Mouse (Mus musculus) T-helper 17 cell (primary cell): Measurements from ENCODE around the gene C8a.

Experiments
- in situ Hi-C, 2 experiments: fragments of 300-600 bp; cut with MboI, MseI; formaldehyde crosslinking; loops; 1 replicate in 1 of 2; 2 replicates in 1 of 2; pipeline ENCODE4 v1.15.1; 2025; ENCODE audit warnings: high pct_unique_total_duplicates in 2 of 2

C8a gene

DNA sequence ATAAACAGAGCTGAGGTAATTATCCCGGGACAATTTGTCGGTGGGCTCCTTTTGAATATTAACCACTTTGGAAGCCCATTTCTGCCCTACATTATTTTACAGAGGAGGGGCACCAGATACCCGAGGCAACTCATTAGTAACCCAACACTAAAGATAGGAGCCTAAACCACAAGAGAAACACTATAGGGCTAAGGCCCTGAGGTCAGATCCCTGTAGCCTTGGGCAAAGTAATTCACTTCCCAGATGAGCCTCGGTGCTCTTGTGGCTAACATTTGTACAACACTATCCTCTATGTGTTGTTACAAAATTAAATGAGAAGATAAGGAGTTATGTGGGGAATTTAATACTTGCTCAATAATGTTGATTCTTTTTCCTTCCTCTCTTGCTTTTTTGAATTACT is 32.7 kb downstream of the C8a start:
- in situ Hi-C loops, result loop anchor here in 1 of 2 experiments (10.0 kb wide), 1 partner anchor 1021 kb away; no protein-coding TSS in a partner anchor

DNA sequence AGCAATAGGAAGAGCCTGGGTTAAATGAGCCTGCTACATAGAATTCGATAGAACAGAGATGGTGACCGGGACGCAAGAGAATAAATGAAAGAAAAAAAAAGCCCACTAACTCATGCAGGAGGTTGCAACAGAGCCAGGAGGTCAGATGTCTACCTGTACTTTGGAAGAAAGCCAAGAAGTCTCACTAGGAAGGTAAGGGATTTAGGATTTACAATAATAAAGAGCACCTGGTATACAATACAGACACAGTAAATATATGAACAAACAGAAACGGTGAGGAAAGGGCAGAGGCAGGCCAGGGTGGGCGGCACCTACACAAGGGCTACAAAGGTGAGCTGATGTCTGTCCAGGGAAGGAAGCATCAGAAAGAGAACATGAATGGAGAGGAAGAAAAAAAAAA is 34.0 kb downstream of the C8a start:
- in situ Hi-C loops, result loop anchor here in 1 of 2 experiments (10.0 kb wide), 1 partner anchor 1023 kb away; no protein-coding TSS in a partner anchor

- in situ Hi-C loops, result no loop called here
Observed at GRCm38 (mm10) chr4:104838342-104838741, 37.9 kb downstream of the C8a start.

DNA sequence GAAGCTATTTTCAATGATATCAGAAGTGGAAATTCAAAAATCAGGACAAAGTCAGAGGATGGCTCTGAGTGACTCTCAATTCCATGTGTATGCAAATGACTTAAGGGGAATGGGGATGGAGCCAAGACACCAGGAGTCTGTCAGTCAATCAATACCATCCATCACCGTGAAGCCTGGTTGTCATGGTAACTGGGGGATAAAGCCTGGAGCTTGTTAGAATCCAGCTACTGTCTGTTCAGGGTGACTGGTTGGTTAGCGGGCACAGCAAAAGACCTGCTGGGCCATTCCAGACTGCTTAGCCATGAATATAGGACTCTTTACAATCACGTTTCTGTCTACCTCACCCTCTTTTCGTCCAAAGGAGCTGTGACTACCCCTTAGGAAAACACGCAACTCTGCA is 41.1 kb downstream of the C8a start:
- in situ Hi-C loops, result no loop called here

DNA sequence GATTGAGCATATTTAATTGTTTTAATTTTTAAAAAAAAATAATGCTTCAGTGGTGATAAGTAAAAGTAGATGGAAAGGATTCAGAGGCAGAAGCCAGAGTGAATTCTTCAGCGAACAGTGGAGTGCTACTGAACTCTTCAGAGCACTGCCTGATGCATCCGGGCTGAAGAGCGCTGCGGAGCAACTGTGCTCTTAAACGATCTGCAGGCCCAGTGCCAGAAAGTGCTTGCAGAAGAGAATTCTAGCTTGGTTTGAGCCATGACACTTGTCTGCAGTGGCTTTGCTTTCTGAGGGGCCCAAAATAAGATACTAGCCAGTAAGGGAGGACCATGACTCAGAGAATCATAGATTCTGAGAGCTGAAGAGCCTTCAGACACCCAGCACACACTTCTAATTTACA is 47.3 kb downstream of the C8a start:
- in situ Hi-C loops, result no loop called here

- in situ Hi-C loops, result no loop called here
Observed at GRCm38 (mm10) chr4:104824381-104825077, 51.7 kb downstream of the C8a start.

- in situ Hi-C loops, result no loop called here
Observed at GRCm38 (mm10) chr4:104823597-104824101, 52.5 kb downstream of the C8a start.

DNA sequence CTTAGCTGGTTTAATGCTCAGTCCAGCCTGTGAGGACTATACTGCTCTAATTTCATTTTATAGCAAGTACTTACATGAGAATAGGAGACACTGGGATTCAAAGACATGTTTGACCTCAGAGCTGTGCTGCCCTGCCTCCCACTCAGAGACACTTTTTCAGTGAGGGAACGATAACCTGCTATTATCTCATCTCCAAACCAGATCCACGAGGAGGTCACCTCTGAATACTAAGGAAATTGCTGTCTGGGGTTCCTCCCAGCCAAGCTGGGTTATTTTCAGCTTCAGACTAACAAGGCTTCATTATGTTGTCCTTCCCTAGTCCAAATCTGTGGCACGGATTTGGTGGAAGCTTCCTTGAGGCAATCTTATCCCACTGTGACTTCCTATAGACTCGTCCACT is 56.3 kb downstream of the C8a start:
- in situ Hi-C loops, result no loop called here

DNA sequence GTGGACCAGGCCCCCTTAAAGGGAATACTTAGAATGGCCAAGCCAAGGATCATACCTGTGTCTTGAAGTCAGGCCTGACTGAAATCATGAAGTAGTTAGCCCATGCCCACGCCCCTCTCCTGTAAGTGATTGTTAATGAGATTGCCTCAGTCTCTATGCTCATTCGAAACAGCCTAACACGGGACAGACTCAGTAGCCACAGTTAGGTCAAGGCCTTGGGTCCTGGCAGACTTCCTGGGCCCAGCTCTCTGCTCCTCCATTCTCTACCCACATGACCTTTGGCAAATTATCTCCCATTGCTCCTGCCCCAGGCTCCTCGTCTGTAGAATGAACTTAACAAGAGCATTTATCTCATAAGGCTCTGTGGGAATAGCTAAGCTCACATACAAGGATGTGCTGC is 57.2 kb downstream of the C8a start:
- in situ Hi-C loops, result no loop called here

GRCm38 (mm10) chr4:104817509-104817908 is 58.7 kb downstream of the C8a start:
- in situ Hi-C loops, result no loop called here

DNA sequence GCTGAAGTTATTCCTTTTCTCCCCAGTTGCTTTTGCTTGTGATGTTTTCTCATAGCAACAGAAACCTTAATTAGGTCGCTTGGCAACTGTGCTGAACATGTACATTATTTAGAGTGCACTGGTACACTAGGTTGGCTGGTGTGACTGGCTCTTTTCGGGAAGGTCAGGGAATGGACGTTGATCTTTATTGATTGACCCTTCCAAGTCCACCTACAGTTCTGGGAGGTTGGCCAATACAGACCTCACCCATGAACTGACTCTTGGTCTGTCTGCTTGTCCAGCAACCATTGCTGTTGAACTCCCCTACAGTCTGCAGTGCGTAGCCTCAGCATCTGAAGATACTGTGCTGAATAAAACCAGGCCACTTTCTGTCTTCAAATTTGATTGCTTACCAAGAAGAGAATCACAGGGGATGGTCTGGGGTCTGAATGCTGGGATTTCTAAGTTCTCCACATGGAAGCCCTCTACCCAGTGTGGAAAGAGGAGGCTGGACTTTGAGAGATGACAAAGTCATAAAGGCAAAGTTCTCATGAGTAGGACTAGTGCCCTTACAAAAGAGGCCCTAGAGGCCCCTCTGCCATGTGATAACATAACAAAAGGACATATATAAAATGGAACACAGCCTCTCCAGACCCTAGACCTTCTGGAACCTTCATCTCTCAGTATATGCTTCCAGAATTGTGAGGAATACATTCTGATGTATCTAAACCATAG is 59.5 kb downstream of the C8a start:
- in situ Hi-C loops, result no loop called here

GRCm38 (mm10) chr4:104813617-104814016 is 62.6 kb downstream of the C8a start:
- in situ Hi-C loops, result no loop called here

GRCm38 (mm10) chr4:104810710-104811286 is 65.4 kb downstream of the C8a start:
- in situ Hi-C loops, result no loop called here

- in situ Hi-C loops, result no loop called here
Observed at GRCm38 (mm10) chr4:104805414-104806257, 70.6 kb downstream of the C8a start.

- in situ Hi-C loops, result no loop called here
Observed at GRCm38 (mm10) chr4:104804100-104804499, 72.1 kb downstream of the C8a start.

GRCm38 (mm10) chr4:104801625-104802024 is 74.6 kb downstream of the C8a start:
- in situ Hi-C loops, result no loop called here

DNA sequence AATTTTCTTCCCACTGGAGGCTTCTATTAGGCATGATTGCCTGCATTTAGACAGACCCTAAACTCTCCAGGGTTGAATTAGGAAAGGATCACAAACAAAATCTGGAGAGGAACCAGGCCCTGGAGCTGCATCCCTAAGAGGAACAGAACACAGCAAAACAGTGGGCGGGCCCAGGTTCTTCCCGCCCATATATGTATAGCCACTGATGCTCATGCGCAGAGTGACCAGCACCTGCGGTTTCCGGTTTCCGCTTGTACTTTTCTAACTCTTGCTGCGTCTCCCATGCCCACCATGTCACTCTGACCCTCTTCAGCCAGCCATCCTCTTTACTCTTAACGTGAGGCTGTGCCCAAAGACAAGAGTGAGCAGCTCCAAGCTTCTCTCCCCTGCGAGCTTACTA is 77.2 kb downstream of the C8a start:
- in situ Hi-C loops, result no loop called here

DNA sequence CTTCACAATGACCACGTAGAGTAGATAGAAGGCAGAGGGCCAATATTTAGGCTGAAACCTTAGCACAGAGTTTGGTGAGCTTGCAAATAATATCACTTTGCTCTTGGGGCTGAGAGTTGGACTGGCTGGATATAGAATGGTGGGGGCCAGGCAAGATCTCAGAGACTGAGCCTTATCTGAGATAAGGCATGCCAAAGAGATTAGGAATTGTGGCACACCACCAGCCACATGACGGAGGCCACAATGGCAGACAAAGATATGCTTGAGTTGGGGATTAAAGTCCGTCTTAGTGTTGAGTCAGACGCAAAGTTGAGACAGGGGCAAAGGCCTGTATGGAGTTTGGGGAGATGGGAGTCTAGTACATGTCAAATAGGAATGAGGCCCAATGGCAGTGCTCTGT is 84.1 kb downstream of the C8a start:
- in situ Hi-C loops, result no loop called here

DNA sequence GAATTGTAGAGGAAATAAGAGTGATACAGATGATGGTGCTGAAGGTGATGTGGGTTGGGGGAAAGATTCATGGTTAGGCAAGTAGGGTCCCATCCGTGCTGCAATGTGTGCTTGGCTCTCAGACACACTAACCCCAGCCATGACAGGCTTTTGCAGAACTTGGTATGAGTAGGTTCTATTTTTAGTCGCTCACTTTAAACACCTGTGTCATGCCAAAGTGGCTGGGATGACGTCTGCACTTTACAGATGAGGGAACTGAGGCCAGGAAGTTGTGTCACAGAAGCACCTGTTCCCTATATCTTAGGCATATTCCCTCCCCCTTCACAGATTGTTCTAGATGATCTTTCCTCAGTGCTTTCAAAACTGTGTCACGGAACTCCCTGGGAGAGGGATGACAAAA is 93.9 kb downstream of the C8a start:
- in situ Hi-C loops, result no loop called here

DNA sequence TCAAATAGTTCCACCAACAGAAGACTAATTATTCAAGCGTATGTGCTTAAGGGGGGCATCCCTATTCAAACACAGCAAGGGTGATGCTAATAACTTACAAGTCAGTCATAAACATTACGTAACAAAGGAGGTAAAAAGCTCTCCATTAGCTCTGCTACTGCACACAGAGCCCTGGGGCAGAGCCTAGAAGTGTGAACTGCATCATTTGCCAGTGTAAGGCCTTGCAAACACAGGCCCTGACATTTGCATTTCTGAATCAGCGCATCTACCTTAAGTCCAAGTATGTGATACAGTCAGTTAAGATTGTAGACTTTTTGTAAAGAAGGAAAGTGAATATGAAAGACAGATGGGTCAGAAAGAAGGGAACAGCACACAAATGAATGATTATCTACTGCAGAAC is 94.8 kb downstream of the C8a start:
- in situ Hi-C loops, result no loop called here

DNA sequence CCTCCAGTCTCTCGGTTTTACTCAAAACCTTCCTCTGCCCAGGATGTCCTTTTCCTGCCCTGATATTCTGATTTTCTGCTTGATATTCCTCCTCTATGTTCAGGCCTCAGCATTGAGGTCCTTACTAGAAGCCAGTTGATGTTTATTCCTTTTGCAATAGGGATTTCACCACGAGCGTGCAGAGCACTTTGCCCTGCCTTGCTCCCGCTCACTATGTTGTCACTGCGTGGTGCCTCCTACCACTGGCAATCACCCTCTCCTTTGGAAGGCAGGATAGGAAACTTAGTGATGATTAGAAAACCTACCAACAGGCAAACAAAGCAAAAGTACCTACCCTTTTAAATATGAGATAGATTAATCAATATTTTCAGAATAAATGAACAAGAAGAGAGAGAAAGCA is 96.7 kb downstream of the C8a start:
- in situ Hi-C loops, result no loop called here

DNA sequence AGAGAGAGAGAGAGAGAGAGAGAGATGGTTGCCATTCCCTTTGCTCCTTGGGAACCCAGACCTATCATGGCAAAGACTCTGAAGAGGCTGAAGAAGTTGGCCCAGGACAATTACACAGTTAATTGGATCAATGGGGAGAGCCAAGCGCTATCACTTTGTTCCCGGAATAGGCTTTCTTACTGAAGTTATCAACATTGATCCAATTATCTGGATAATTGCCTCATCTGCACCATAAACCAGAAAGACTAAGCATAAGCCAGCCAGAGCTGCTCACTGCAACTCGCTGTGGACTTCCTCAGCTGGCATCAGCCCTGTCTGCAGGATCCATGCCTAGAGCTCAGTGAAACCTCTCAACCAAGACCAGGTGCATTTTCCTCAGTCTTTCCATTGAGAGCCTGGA is 100.6 kb downstream of the C8a start:
- in situ Hi-C loops, result no loop called here
